Mouse (Mus musculus) adrenal gland, postnatal 10 days (tissue): ENCODE results near the gene Wwox. TPM values are rescaled to one million over a fixed set of nuclear protein-coding genes. Genes with fewer than 3 reads are reported as not detected.
A peak's percentile ranks its signal among the peaks of the same experiment; 100 is the strongest.

Experiments used
- DNase-seq: peaks from one replicate; pipeline ENCODE4 v3.0.0; 2021; ENCODE audit warnings: mixed read lengths
- total RNA-seq, 2 experiments: library from RNA; stranded (reverse); gene quantifications; 2 replicates each; pipeline ENCODE4 v1.2.3; 2021

Wwox gene
- total RNA-seq, 2 experiments from 2014 or later, result 20.8 to 28.4 TPM

- peak; percentile 32 for DNase-seq
These were observed 231.8 kb downstream of the Wwox start for GRCm38 (mm10) chr8:114671237-114671674.

GRCm38 (mm10) chr8:114673416-114673815 is 234.0 kb downstream of the Wwox start:
- DNase-seq, result no peak

- no peak for DNase-seq
These were observed 235.7 kb downstream of the Wwox start for GRCm38 (mm10) chr8:114675151-114675550.

GRCm38 (mm10) chr8:114676918-114677317 is 237.5 kb downstream of the Wwox start:
- no peak for DNase-seq

- DNase-seq, result no peak
These were observed 238.2 kb downstream of the Wwox start for GRCm38 (mm10) chr8:114677551-114678127.

GRCm38 (mm10) chr8:114679386-114680098 is 240.1 kb downstream of the Wwox start:
- peak; percentile 10 for DNase-seq

- DNase-seq, result no peak
These were observed 241.7 kb downstream of the Wwox start for GRCm38 (mm10) chr8:114681136-114681535.

GRCm38 (mm10) chr8:114682166-114682565 is 242.7 kb downstream of the Wwox start:
- DNase-seq, result no peak

GRCm38 (mm10) chr8:114684046-114684702 is 244.7 kb downstream of the Wwox start:
- no peak for DNase-seq

GRCm38 (mm10) chr8:114686462-114686861 is 247.0 kb downstream of the Wwox start:
- no peak for DNase-seq

- no peak for DNase-seq
These were observed 249.3 kb downstream of the Wwox start for GRCm38 (mm10) chr8:114688732-114689131.

- no peak for DNase-seq
These were observed 255.2 kb downstream of the Wwox start for GRCm38 (mm10) chr8:114694566-114695198.

GRCm38 (mm10) chr8:114703517-114703916 is 264.1 kb downstream of the Wwox start:
- no peak for DNase-seq

GRCm38 (mm10) chr8:114707538-114708138 is 268.2 kb downstream of the Wwox start:
- DNase-seq, result peak; percentile 22

- peak; percentile 46 for DNase-seq
These were observed 276.0 kb downstream of the Wwox start for GRCm38 (mm10) chr8:114715318-114716070.

GRCm38 (mm10) chr8:114716546-114717255 is 277.2 kb downstream of the Wwox start:
- DNase-seq, result peak; percentile 58

- DNase-seq, result no peak
These were observed 279.4 kb downstream of the Wwox start for GRCm38 (mm10) chr8:114718821-114719220.

- no peak for DNase-seq
These were observed 283.2 kb downstream of the Wwox start for GRCm38 (mm10) chr8:114722611-114723010.

GRCm38 (mm10) chr8:114731260-114732140 is 292.0 kb downstream of the Wwox start:
- no peak for DNase-seq
